Mouse (Mus musculus) telencephalon, adult 2 months (tissue): ENCODE measurements at regions not wholly inside any gene's neighbourhood (a gene's known extent, or its start where the extent isn't known, plus 50 kb on each side); places are given as distances from the start of the nearest gene placed in this dataset.

Experiments used
- DNase-seq: peaks from one replicate; pipeline ENCODE4 v3.0.0-alpha.2; 2011; ENCODE audit warnings: low read depth, low spot score

GRCm38 (mm10) chrX:15913795-15914500 lies 608.7 kb upstream of the Cypt1 start:
- peak; percentile 1 for DNase-seq
